Mouse (Mus musculus) layer of hippocampus, adult 2 months (tissue): Measurements from ENCODE around the gene Tmem151b. TPM values are rescaled to one million over a fixed set of nuclear protein-coding genes. Genes with fewer than 3 reads are reported as not detected.
A peak's percentile ranks its signal among the peaks of the same experiment; 100 is the strongest.

Source experiments
- DNase-seq, 2 experiments: peaks; one replicate each; pipeline ENCODE4 v3.0.0; 2022; ENCODE audit warnings: low spot score in 2 of 2
- H3K27ac ChIP-seq: fragments of 200-600 bp; 2 replicates; pipeline ENCODE4 v1.8.1; 2022
- H3K4me3 ChIP-seq: fragments of 200-600 bp; 2 replicates; pipeline ENCODE4 v1.8.1; 2022; ENCODE audit warnings: mild to moderate bottlenecking
- CTCF ChIP-seq: fragments of 200-600 bp; conservative IDR thresholded peaks from 2 replicates; pipeline ENCODE4 v1.8.1; 2022; ENCODE audit warnings: antibody characterized with exemption, mild to moderate bottlenecking, moderate library complexity
- total RNA-seq, 2 experiments: library from RNA; stranded (reverse); gene quantifications; 2 replicates each; pipeline ENCODE4 v1.2.3; 2021

Gene Tmem151b
- total RNA-seq, 2 experiments from 2014 or later: 106 to 112 TPM

DNA sequence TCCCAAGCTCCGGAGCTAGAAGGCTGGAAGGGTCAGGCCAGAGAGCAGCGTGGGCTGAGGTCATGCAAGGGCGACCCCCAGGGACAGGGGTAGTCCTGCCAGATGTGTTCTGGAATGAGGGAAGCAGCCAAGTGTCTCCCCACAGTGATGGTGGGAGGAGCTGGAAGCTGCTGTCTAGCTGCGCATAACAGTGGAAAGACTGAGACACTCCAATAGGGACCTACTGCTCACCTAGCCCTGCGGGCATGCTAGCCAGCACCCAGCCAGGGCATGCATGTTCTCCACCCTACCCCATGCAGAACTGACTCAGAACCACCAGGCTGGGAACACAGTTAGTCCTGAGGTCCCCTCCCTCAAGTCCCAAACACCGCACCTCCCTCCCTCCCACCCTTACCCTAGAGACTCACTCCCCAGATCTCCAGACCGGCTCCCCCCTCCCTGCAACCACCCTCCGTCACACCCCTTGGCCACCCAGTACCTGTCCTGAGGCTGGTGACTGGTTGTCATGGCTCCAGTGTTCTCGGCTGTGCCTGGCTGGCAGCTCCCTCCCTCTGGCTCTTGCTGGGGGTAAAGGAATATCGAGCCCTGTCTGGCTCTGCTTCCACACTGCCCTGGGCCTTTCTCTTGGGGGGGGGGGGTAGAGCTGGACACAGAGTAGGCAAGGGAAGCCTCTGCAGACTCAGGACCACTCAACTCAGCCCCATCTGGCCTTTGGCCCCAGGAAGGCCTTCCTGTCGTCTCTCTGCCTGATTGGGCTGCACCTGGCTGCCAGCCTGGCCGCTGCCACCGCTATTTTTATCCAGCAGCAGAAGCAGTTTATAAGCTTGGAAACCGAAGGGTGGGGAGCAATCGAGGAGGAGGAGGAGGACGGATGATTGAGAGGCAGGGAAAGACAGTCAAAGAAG lies 42.5 kb upstream of the Tmem151b start:
- Histone ChIP-seq H3K4me3 (peak overlapping the region; percentile 15; the same call in 1 of the 2 replicates), H3K27ac (peak overlapping the region; percentile 58)
- TF ChIP-seq CTCF: no peak
- no peak for DNase-seq

DNA sequence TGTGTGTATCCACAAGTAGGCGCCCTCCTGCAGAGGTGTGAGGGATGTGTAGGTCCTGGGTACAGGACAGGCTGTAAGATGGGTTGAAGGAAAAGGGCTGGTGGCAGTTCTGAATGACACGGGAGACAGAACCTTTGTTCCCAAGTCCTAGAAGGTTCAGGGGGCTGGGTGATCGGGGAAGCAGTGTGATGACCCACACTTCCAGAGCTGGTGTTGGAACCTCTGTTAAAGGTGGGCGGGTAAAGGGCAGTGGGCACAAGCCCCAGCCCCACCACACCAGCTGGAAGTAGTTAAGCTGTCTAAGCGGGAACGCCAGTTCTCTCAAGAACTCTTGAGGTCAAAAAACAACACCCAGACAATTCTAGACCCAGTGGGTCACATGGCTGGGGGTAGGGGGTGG lies 40.9 kb upstream of the Tmem151b start:
- no peak for TF ChIP-seq CTCF
- Histone ChIP-seq H3K4me3 (no peak overlapping the region), H3K27ac (no peak overlapping the region)
- no peak for DNase-seq

DNA sequence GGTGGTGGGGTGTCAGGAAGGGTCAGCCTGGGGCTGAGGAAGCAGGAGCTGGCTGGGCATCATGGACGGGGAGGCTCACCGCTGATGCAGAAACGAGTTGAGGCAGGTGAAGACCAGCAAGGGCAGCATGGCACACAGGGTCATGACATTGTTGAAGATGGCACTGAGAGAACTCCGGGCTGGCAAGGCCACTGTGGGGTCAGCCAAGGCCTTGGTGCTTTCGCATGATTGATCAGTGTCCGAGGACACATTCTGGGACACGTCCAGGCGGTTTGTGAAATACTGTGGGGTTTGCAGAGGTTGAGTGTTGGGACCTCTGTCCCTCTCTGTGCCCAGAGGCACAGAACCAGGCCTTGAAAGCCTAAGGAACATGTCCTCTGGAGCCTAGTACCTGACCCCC lies 40.4 kb upstream of the Tmem151b start:
- no peak for TF ChIP-seq CTCF
- H3K27ac ChIP-seq: no peak overlapping the region
- no peak for DNase-seq
- H3K4me3 ChIP-seq: no peak overlapping the region

DNA sequence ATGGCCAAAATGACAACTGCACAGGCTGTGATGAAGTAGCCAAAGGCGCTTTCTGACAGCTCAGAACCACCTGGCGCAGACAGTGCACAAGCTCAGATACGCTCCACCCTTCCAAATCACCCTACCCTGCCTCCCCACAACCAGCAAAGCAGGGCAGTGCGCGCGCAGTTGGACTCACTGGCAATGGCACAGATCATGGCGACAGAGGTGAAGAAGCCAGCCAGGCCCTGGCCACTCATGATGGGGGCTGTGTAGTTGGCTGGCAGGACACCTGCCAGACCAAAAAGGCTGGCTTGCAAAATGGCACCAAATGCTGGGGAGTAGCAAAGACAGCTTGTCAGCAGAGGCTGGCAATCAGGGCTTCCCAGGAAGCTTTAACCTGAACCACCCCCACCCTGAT lies 39.8 kb upstream of the Tmem151b start:
- Histone ChIP-seq H3K27ac (no peak overlapping the region), H3K4me3 (no peak overlapping the region)
- no peak for DNase-seq
- TF ChIP-seq CTCF: no peak

DNA sequence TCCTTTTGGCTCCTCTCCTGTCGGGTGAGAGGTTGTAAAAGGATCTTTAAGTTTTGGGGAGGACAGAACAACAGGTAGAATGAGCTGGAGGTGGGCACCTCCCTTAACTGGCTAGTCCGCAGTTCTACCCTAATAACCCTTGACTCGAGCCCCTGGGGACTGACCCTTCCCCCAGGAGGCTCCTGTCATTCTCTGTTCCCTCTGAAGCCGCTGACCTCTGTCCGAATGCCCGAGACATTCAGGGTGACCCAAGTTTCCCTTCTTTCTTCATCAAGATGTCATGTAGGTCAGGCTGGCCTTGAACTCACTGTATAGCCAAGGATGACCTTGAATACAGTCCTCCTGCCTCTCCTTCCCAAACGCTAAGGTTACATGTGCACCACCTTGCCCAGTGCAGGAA lies 38.9 kb upstream of the Tmem151b start:
- Histone ChIP-seq H3K27ac (no peak overlapping the region), H3K4me3 (no peak overlapping the region)
- DNase-seq: no peak
- no peak for TF ChIP-seq CTCF

DNA sequence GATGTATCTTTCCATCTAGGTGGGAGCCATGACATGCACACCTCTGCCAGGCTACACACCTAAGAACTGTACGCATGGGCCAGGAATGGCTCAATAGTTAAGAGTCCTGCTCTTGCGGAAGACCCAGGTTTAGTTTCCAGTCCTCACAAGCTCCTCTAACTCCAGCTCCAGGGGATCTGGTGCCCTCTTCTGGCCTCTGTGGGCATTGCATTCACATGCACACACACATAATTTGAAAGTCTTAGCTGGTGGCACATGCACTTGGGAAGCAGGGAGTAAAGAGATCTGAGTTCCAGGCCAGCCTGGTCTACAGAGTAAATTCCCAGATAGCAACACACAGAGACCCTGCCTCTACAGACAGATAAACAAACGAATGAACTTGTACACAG lies 37.0 kb upstream of the Tmem151b start:
- Histone ChIP-seq H3K4me3 (no peak overlapping the region), H3K27ac (no peak overlapping the region)
- peak; percentile 64 for TF ChIP-seq CTCF
- DNase-seq: no peak

DNA sequence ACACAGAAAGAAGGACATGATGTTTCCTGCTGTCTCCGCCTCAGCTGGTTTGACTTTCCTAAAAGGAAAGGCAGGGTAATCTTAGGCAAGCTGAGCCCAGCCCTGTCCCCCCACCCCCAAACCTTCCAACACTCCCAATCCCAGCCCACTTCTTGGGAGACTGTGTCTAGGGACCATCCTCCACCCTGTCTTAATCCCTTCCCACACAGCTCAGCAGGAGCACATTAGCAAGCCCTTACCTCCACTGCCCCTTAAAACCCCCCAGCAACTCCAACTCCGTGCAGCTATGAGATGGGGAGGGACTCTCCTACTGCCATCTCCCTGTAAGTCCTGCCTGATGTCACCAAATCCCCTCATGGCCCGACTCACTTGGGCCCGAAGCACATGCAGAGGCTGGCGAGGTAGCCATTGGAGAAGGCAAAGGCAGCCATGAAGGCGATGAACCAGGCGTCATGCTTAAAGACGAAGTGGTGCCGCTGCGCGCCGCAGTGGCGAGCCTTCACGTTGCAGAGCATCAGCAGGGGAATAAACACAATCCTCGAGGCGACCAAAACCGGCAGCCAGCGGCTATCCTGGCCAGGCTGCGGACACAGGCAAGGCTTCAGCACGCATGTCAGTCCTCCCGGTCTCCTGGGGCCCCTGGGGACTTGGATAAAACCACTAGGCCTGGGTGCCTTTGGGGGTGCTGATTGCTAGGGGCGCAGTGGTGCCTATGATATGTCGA lies 36.4 kb upstream of the Tmem151b start:
- no peak for TF ChIP-seq CTCF
- Histone ChIP-seq H3K27ac (peak overlapping the region; percentile 70), H3K4me3 (no peak overlapping the region)
- DNase-seq: no peak

DNA sequence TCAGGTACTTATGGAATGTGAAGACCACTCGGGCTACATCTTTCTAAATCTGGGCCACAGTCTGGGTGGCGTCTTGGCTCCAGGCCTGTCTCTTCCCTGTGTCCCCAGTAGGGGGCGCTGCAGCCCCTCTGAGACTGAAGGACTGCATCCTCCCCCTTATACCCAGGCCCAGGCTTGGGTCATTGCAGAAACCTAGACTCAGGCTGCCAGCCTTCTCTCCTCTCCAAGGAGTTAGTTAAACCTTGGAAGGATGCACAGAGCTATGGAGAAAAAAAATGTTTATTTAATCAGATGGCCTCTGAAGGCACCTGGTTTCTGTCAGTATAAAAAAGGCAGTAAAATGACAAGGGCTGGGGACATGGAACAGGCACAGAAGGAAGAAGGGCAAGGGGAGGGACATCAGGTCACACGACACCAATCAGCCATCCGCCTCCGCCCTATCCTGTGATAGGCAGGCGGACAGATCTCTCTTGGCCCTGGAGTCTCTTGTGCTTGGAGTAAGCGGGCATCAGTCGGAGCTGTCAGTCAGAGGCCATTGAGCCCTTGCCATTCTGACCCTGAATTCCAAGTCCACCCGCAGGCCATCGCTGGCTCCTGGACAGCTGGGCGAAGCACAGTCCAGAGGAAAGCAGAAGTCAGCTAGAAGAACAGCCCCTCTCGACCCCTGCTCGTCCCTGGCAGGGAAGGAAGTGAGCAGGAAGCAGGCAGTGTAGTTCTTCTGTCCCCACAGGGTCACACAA lies 35.6 kb upstream of the Tmem151b start:
- peak; percentile 99 for TF ChIP-seq CTCF
- Histone ChIP-seq H3K27ac (peak overlapping the region; percentile 70), H3K4me3 (no peak overlapping the region; the same call in 1 of the 2 replicates)
- DNase-seq: peak; percentile 70 to 77

DNA sequence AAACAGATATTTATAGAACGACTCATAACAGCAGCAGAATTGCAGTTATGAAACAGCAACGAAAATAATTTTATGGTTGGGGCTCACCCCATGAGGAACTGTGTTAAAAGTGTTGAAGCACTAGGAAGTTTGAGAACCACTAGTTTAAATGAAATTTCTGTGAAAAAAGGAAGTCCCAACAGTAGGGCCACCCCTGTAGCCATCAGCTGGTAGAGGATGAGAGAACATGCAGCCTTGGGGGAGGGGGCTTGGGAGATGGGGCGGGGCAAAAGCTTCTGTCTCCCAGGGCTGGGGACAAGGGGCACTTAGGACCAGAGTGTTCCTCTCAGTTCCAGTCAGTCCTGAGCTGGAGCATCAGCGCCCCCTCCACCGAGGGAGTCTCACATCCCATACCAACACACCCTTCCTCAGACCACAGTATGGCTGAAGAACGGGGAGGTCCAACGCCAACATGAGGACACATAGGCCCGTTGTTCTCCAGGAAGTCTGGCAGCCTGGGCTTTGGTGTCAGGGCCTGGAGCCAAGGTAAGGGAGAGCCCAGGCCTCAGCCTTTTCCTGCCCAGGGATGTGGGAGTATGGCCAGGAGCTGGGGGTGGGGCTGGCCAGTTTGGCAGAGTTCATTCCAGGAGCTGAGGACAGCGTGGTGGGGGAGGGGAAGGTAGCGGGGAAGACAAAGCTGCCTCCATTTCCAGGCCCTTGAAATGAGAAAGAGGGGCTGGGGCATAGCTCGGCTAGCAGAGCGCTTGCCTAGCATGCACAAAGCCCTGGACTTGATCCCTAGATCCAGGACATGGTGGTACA lies 34.8 kb upstream of the Tmem151b start:
- H3K4me3 ChIP-seq: no peak overlapping the region; the same call in 1 of the 2 replicates
- peak; percentile 70 to 77 for DNase-seq

DNA sequence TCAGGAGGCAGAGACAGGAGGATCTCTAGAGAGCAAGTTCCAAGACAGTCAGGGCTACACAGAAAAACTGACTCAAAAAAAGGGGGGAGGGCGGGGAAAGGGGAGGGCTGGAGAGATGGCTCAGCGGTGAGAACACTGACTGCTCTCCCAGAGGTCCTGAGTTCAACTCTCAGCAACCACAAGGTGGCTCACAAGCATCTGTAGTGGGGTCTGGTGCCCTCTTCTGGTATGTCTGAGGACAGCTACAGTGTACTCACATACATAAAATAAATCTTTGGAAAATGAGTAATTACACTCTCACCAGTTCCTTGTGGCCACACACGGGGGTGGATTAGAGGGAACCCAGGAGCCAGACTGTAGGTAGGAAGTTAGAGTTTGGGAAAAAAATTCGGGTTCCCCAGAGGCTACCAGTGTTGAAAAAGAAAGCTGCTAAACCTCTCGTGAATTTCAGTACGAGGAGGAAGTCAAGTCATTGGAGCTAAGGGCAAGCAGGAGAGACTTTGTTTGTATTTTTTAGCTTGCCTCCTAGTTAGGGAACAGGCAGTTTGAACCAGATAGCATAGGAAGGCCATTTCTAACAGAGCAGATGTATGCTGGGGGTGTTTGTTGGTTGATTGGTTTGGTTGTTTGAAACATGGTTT lies 33.4 kb upstream of the Tmem151b start:
- TF ChIP-seq CTCF: peak; percentile 79
- H3K4me3 ChIP-seq: no peak overlapping the region
- H3K27ac ChIP-seq: no peak overlapping the region
- no peak for DNase-seq

More for the DNA sequence above, 34.8 kb upstream of the Tmem151b start:
- H3K27ac ChIP-seq: peak overlapping the region; percentile 70
- no peak for TF ChIP-seq CTCF

DNA sequence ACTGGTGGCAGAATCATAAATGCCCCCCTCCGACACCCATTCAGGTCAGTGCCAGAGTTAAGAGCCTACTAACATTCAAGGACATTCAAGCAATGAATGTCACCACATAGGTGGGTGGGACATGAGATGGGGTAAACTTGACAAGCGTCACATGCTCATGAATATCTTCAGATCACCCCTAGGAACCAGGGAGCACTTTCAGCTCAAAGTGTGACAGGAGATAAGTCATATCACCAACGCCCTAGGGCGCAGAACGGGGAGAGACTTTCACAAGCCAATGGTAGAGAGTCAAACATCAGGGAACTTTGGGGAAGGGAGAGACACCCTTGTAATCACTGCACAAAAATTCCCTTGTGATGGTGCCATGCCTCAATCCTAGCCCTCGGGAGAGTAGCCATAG lies 32.7 kb upstream of the Tmem151b start:
- no peak for TF ChIP-seq CTCF
- no peak overlapping the region for H3K4me3 ChIP-seq
- no peak for DNase-seq
- no peak overlapping the region for H3K27ac ChIP-seq

DNA sequence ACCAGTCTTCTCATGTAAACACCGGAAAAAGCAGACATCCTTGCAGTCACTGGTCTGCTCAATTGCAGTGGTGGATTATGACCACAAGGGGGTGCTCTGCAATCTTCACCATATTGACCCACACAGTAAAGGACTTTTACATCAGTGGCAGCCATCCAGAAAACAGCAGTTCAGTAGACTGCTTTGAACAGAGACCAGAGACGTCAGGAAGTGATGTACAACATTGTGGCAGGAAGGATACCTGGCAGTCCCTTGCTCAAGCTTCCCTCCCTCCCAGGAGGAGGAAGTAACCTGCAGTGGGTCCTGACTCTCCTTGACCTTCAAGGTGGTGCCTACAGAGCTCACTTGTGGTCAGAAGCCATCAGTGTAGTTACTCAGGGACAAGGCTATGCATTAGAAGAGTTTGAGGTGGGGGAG lies 32.1 kb upstream of the Tmem151b start:
- DNase-seq: peak in 1 of 2 experiments; percentile 71
- peak overlapping the region; percentile 43; the same call in 1 of the 2 replicates for H3K27ac ChIP-seq
- H3K4me3 ChIP-seq: no peak overlapping the region
- peak; percentile 96 for TF ChIP-seq CTCF
